Mouse (Mus musculus) lung, postnatal 14 days (tissue): ENCODE measurements around the gene Reg4.

Experiments used
- DNase-seq: peaks from one replicate; pipeline ENCODE4 v3.0.0; 2021

The Reg4 gene

DNA sequence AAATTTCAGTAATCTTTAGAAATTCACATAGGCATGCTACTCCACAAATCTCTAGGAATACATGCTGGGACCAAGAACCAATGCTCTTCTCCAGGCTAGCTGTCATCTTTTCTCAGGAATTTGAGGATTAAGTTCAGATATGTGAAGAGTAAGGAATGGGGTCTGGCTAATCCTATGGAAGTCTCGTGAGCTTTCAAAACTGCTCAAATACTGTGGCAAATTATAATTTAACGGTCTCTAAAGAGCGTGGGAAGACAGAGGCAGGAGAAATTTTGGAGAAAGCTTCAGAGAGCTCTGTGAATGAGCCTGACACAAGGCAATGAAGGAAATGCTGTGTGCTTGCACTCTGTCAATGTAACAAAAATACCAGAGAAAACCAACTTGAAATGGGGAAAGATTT, 16.2 kb downstream of the Reg4 start:
- DNase-seq, result no peak

GRCm38 (mm10) chr3:98242051-98242450, 20.1 kb downstream of the Reg4 start:
- no peak for DNase-seq

DNA sequence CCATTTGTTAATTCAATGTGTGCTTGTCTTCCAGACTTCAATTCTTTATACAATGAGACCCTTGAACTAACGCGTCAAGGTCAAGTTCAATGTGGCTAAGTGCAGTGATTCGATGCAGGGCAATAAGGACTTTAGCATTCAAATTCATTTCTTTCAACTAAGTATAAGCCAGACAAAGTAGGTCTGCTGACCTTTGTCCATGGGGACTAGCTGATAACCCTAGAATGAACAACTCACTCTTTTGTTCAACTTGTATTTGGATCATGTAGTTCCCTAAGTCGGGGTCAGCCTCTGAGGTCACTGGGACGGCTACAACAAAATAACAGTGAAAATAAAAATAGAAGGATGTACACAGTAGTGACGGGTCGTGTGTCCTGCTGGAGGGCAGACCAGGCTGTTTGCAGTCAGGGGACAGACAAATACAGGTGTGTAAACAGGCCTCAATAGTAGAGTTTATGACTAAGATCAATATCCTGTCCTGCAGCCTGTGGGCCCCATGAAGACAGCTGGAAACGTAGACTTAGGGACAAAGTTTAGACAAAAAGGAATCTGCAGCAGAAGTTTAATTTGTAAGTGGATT, 20.6 kb downstream of the Reg4 start:
- DNase-seq, result no peak

- no peak for DNase-seq
These were observed 23.9 kb downstream of the Reg4 start for GRCm38 (mm10) chr3:98245892-98246291.

- no peak for DNase-seq
These were observed 25.2 kb downstream of the Reg4 start for GRCm38 (mm10) chr3:98246985-98247751.

- no peak for DNase-seq
These were observed 27.4 kb downstream of the Reg4 start for GRCm38 (mm10) chr3:98249378-98249777.

DNA sequence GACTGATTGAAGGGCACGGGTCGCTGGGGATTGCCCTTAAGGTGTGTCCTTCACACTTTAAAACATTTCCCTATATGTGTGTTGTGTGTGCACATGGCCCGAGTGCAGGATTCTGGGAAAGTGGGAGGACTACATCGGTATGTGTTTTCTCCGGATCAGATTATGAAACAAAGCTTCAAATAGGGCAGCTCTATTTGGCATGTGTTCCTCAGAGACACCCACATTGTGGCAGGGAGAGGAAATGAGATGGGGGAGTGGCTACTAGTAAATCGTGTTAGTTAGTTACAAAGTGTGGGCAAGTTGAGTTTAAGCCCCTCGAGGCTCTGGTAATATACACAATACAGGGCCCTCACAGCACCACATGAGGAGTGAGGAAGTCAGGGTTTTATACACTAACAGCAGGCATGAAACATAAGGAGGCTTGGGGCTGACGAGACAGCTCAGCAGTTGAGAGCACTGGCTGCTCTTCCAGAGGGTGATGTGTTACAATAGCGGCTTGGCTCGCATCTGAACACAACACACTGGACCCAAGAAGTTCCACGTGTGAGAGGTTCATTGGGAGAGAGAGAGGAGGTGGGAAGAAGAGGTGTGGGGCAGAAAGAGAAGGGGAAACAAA, 28.0 kb downstream of the Reg4 start:
- DNase-seq, result no peak

DNA sequence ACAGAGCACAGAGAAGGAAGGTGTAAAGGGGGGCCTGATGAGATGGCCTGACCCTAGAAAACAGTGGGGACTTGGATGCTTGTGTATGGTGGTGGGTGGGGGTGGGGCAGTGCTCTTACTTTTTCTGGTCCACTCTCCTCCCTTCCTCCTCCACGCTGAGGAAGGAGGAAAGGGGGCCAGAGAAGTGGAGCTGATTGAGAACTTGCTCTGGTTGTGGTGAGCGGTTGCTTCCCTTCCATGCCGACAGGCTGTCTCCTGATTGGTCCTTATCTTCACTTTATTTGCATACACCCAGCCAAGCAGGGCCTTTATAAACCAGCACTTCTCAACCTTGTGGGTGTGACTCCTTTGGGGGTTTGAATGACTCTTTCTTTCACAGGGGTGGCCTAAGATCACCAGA, 32.1 kb downstream of the Reg4 start:
- no peak for DNase-seq

GRCm38 (mm10) chr3:98254656-98255583, 33.0 kb downstream of the Reg4 start:
- no peak for DNase-seq

DNA sequence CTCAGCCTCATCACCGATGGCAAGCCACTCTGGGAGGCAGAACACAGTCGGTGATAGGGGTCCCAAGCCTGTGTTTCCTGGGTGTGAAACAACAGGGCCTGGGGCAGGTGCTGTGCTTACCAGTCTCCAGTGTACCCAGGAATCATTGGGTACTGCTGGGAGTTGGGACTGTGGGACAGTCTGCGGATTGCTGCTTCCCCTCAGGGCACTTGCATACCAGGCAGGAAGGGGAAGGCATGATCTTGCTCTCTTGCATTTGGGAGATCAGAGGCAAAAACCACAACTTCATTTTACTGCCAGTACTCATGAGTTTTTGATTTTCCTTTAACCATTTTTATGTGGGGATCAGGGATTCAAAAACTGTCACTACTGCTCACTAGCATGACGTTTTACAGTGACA, 36.8 kb downstream of the Reg4 start:
- DNase-seq, result no peak

- peak; percentile 55 for DNase-seq
These were observed 37.4 kb downstream of the Reg4 start for GRCm38 (mm10) chr3:98259271-98259751.

DNA sequence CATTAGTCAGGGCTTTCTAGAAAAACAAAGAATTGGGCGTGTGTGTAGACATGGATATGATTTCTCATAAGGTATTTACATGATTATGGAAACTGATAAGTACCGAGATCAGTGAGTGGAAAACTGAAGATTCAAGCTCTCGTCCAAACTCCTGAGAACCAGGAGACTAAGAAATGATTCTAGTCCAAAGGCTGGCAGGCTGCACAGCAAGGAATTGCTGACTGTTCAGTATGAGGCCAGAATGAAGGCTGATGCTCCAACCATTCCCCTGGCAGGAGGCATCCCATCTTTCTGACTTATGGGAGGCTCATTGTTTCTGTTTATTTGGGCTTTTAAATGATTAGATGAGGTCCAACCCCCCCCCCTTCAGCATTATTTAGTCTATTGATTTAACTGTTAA, 38.6 kb downstream of the Reg4 start:
- no peak for DNase-seq

GRCm38 (mm10) chr3:98261415-98261814, 39.5 kb downstream of the Reg4 start:
- no peak for DNase-seq

GRCm38 (mm10) chr3:98262133-98262532, 40.2 kb downstream of the Reg4 start:
- no peak for DNase-seq

DNA sequence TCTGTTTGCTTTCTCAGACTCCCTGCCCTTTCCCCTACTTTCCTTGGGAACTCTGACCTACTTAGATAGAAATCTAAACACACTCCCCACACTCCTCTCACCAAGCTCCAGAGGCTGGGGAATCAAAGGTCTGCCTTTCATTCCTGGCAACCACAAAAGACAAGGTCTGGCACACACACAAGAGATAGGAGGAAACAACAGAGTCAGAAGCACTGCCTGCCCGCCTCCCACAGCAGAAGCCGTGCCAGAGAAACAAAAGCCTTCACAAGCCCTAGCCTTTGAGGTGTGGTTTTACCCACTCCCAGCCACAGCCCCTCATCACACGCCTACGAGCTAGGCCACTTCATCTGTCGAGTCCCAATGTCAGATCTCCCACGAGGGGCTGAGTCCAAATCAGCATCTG, 45.3 kb downstream of the Reg4 start:
- DNase-seq, result peak; percentile 28

DNA sequence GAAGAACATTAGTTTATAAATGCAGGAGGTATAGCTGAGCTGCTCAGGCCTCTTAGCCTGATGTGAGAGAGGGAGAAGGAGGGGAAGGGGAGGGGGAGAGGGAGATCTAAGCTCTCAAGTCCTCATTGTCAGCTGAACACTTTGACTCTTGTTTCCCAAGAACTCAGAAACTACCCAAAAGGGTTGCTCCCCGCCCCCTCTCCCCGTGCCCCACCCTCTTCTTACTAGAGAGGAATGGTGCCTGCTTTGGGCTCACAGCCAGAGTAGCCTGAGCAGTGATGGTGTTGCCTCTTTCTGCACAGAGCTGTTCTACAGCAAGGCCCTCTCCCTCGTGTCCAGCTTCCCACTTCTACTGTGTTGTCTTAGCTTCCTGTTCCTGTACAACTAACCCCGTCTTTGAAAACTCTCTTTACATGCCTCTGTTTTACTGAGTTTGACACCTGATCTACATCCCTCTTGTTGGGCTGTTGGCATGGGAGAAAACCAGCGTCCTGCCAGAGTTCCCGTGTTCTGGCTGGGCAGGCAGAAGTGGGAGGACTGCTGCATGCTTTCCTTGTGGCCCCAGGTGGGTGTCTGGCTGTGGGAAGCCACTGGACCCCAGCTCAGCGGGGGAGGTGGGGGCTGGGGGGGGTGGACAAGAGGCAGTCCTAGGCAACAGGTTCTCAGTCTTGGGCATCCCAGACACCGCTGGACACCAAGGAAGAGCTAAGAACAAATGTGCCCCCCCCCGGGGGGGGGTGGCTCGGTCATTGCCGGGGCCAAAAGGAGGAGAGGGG, 51.9 kb downstream of the Reg4 start:
- peak; percentile 22 for DNase-seq

- no peak for DNase-seq
These were observed 57.7 kb downstream of the Reg4 start for GRCm38 (mm10) chr3:98279682-98280081.

GRCm38 (mm10) chr3:98280204-98280932, 58.4 kb downstream of the Reg4 start, which contains the start of gene Hmgcs2:
Gene Hmgcs2, plus strand, starts transcription at chr3:98280435.
- DNase-seq, result peak; percentile 62

GRCm38 (mm10) chr3:98280933-98281678, 59.1 kb downstream of the Reg4 start:
- peak; percentile 62 for DNase-seq

- DNase-seq, result no peak
These were observed 60.5 kb downstream of the Reg4 start for GRCm38 (mm10) chr3:98282422-98282821.

- no peak for DNase-seq
These were observed 61.2 kb downstream of the Reg4 start for GRCm38 (mm10) chr3:98283205-98283604.
